Mouse (Mus musculus): Measurements from ENCODE around the gene Ergic2.
"Not testable (repeated sequence)": the region's sequence is repeated elsewhere in the genome, so short reads cannot be mapped to it uniquely, and the experiment has no call there.

Gene Ergic2

DNA sequence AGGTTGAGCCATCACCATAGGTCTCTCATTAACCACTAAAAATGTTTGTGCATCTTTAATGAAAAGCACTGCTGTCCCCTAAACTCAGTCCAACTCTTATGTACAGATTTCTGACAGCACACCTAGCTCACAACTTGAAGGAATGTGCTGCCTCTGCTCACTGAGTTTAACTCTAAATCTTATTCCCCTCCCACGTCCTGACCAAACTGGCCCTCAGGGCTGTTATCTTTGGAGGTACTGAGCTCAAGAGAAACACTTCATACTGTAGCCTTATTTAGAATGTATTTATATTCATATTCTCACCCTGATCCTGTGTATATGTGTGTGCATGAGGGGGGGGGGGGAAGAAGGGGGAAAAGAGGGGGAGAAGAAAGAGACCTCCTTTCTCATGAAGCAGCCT lies 4.7 kb downstream of the Ergic2 start:
- DNase-seq = no peak

DNA sequence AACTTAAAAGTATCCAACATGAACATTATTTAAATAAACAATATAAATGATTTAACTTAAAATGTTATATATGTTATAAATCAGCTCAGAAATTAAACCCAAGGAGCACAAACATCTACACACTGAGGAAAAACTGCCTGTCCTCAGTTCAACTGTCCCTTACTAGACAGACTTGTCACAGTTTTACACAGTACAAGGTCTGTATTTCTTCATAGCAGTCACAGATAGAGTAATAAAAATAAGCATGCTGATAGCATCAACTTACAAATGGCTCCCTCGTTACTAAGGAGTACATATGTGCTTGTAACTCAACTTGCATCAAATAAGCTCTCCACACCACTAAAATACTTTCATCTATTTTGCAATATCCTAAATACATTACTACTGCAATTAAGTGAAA lies 7.0 kb downstream of the Ergic2 start:
- DNase-seq = no peak

DNA sequence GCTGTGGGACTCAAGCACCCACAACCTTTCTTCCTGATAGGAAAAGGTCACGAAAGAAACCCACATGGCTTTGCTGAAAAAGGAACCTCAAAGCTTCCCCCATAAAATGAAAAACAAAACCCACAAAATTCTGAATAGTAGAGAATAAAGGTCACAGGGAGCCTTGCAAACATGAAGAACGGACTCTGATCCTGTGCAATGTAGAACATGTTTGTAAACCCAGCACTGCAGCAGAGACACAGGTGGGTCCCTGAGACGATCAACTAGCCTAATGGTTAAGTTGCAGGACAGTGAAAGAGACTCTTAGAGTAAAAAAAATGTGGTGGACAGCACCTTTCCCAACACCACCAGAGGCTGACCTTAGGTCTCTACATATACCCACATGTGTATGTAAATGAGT lies 12.4 kb downstream of the Ergic2 start:
- no peak for DNase-seq

DNA sequence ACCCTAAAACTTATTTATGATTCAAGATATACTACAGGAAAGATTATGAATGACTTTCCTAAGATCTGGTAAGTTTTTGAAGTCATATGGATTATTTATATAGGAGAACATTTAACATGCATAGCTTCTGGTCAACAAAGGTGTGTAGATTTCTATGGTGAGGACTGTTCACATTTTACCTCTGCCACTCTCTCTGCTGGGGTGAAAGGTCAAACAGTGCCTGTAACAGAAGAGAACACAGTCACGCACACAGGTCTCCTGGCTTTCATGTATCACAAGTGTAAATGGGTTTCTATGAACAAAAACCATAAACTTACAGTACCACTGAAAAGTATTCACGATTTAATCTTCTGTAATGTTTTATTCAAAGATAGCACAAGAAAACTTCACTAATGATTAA lies 13.0 kb downstream of the Ergic2 start:
- DNase-seq = no peak

DNA sequence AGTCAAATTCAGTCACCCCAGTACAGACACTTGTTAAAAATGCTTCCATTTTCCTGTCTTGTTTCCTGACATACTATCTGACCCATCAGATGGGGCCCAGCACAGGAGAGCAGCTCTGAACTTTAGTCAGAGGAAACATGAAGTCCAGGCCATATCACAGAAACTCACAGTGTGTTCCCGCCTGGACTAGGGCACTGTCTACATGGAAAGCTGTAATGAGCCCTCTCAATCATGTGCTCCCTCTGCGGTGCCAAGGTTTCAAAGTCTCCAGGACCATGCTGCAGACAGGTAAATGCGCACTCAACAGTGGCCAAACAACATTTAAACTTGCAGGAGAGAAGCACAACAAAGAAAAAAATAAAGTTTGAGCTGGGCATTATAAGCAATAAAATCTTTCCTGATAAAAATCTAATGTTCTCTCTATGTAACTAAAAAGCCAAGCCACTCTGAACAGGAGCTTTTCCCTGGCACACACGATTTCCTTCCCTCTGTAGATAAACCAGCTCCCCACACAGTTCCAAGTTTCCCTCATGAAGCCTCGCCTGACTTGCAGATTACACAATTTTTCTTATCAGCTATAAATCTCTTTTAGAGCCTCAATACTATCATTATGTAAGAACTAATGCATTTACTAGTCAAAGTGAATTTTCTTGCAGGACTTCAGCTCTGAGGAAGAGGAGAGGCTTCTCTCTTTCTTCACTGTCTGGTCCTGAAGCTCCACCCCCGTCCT lies 18.0 kb downstream of the Ergic2 start:
- no peak for DNase-seq

DNA sequence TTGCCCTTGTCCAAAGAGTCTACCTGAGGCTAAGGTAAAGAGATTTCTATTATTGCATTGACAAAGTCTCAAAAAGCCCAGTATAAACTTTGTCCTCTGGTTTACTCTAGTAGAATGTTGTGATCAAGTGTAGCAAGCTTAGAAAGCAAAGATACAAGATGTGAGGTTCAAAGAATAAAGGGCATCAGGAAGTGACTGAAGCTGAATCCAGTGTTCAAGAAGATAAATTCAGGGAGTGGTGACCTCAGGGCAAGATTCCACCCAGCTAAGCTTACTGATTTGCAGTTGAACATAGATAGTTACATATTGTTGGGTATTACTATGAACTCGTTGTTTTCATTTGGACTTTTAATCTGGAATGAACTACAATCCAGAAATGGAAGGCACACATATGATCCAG lies 26.5 kb downstream of the Ergic2 start:
- no peak for DNase-seq

DNA sequence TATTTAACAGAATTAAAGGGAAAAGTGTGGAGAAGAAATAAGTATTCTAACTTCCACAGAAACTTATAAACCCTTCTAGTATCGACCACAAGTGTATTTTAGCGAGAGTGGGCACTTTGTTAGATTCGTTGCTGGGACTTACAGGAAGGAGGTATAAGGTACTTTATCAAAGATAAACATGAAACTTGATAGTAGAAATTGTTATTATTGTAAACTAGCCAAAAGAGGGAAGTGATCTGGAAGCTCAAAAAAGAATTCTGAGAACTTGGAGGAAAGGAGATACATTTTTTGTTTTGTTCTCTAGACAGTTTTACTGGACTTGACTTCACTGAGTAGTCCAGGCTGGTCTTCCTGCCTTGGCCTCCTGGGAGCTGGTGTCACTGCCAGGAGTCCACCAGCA lies 39.3 kb downstream of the Ergic2 start:
- DNase-seq = no peak

DNA sequence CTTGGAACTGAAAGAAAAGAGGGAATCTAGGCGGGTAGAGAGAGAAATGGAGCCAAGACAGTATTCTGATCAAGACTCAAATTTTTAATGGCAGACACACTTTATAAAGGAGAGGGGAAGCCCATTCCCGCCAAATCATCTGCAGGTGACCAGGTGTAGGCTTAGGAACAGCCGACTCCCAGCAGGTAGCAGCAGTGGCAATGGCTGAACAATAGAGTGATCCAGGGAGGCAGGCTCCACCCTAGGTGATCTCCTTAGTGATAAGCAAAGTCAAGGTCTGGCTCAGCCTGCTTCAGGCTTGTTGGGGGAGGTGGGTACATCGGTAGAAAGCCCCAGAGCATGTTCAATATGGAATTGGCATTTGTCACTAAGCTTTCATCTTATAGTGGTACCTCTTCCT lies 59.9 kb downstream of the Ergic2 start:
- not testable (repeated sequence) for DNase-seq

DNA sequence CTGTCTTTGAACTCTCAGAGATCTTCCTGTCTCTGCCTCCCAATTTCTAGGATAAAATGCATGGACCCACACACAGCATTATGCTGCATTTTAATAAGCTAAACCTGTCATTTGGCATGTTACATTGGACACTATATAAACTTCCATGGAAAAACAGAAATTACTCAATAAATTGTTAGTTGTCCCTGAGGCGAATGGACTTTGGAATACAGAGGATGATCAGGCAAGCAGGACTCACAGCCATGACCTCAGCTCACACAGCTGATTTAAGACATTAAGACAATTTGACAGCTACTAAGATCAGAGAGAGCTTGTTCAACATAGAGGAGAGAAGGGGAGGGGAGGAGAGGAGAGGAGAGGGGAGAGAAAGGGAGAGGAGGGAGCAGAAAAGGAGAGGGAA lies 69.8 kb downstream of the Ergic2 start:
- no peak for DNase-seq

DNA sequence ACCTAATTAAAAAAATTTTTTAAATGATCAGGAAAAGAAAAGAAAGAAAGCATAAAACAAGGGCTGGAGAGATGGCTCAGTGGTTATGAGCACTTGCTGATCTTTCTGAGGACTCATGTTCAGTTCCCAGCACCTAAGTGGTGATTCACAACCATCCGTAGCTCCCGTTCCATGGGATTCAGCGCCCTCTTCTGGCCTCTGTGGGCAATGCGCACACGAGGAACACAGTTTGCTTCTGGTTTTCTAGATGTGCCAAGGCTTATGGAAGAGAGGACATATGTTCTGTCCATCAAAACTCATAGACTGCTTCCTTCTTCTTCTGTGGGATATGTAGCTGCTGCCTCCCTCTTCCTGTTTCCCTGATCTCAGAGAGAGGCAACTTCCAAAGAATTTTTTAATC lies 70.3 kb downstream of the Ergic2 start:
- DNase-seq = no peak

DNA sequence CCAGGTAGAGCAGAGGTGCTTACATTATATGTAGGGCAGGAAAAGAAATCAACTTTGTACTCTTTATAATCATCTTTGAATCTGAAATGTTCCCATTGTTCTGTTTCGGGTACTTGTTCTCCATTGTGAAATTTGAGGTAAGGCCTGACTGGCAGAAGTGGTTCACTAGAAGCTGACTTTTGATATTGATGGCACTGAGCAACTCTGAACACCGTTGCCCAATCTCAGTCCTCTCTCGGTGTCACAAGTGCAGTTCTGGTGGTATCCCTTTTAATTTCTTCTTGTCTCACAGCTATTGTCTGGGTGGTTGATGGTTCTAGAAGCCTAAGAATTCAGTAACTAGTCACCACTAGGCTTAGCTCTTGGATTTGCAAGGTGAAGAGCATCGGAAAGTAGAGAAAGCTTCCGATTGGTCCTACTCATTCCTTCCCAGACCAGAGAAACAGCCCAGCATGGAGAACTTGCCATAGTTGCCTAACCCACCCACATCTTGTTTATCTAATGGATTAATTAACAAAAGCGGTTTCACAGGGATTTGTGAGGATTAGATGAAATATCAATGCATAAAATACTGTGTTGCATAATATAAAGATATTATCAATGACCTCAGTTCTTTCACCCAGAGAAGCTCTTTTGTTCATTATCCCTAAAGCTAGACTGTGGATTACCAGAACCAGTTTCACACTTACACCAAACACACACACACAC lies 72.7 kb downstream of the Ergic2 start:
- DNase-seq = no peak

DNA sequence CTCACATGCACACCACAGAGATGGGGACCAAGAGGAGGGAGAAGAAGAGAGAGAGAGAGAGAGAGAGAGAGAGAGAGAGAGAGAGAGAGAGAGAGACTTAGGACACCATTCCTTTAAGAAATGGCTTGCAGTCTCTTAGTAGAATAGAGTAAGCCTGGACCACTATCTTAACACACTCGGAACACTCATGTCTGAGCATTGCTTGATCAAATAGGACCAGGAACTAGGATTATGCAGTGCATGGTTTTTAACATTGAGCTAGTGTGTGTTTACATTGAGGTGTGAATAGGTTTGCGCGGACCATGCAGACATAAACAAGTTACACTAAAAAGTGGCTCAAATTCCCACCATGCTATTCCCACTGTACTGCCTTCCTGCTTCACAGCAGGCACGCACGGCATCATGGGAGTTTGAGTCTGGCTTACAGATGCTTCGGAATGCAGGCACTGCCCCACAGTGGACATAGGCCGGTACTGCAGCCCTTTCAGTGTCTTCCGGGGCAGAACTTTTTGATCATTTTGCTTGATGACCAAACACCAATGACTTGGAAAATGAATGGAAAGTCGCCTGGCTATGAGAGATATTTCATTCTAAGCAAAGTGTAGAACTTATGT lies 76.3 kb downstream of the Ergic2 start:
- peak; percentile 78 for DNase-seq

DNA sequence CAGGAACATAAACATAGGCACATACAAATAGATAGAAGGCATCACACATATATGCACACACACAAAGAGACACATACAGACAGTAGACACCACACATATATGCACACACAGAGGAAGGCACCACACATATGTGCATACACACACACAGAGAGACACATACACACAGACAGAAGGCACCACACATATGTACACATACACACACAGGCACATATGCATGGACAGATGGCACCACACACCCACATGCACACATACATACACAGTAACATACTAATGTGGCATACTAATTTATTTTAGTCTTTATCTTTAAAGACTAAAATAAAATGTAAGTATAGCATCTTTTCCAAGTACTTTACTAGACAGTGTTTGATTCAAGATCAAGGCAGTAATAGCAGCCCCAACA lies 78.6 kb downstream of the Ergic2 start:
- DNase-seq = no peak

DNA sequence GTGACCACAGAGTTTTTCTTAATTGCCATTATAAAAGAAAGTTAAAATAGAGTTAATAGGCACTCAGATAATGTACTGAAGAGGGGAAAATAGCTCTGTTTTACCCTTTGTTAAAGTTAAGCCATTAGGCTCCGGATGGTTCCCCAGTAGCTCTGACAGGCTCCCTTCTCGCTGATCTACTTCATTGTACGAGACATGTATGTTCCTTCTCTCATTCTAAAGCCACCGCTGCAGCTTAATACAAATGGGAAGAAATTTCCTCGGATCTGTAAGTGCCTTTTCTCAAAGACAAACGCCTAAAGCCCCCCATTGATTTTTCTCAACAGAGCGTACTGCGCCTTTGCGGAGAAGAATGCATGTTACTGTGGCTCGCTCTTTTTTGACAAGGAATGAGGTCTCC lies 79.9 kb downstream of the Ergic2 start:
- no peak for DNase-seq
